Mouse (Mus musculus) c-Kit-positive CD71-negative TER-119-negative erythroid progenitor cells, embryonic 14.5 days (primary cell): ENCODE measurements around the gene Cilp2.

Experiments
- DNase-seq: peaks from one replicate; pipeline ENCODE4 v3.0.0-alpha.2; 2013; ENCODE audit warnings: low read depth

The Cilp2 gene

DNA sequence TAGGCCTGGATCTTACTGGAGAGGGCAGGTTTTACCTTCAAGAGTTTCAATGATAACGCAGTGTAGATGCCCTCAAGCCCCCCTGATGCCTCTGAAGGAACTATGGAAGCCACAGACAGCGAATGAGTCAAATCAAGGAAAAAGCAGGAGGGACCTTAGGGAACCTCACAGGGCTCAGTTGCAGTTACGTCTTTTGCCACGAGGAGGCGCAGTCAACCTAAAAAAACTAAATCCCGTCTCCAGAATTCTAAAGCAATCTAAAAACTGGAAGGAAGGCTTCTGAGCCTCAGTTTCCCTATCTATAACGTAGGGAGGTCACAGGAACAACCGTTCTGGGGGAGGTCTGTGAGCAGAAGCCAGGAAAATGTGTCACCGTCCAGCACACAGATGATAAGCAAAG lies 13.3 kb downstream of the Cilp2 start:
- DNase-seq = peak; percentile 50

GRCm38 (mm10) chr8:69870907-69871306 lies 16.6 kb downstream of the Cilp2 start:
- no peak for DNase-seq

DNA sequence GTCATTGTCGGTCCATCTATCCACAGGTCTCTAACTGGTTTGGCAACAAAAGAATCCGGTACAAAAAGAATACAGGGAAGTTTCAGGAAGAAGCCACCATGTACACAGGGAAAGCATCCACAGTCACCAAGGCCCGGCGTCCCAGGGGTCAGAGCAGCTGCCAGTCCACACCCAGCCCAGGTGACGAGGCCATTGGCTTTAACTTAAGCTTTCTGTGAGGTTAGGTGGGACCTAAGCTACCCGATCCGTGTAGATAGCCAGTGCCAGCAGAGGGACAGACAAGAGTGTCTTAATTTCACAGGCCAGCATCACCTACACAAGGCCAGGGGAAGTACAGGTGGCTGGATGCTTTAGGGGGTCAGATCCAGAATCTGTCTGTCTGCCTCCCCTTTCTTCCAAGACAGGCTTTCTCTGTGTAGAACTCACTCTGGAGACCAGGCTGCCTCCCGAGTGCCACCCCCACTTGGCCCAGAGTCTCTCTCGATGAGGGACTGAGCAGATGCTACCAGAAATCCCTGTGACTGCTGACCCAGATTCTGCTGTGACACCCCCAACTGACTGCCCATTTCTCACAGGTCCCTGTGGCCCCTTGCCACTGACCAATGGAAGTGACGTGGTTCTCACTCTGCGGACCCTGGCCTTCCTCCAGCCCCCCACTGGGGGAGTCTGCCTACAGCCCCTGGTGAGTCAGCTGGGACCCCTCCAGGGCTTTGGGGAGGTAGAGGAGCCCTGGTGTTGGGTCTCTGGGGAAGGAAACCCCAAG lies 17.3 kb downstream of the Cilp2 start:
- DNase-seq = no peak

DNA sequence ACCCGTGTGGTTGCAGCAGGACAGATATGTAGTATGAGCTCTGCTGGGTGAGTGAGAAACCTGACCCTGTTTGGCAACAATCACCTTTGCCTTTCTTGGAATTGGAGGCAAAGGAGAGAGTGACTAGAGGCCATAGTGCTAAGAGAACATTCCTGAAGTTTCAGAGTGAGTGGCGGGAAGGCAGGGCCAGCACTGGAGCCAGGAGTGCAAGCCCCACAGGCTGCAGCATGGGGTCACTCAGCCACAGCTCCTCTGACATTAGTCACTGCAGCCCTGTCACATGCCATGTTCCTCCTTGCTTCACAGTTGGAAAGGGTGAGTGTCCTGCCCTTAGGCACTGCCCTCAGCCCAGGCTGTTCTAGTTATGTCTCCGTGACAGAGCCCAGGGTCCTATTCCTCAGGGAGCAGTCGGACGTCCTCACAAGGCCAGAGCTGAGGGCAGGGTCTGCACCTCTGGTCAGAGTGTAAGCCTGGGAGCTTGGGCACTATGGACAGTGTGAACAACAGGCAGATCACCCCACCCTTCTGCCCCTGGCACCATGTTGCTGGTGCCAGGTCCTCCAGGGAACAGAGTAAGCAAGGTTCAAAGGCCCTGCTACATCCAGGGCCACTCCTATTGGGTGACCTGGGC lies 19.7 kb downstream of the Cilp2 start:
- DNase-seq = no peak

- no peak for DNase-seq
Measured at GRCm38 (mm10) chr8:69864180-69864579, 23.3 kb downstream of the Cilp2 start.

- no peak for DNase-seq
Measured at GRCm38 (mm10) chr8:69863387-69864020, 24.0 kb downstream of the Cilp2 start.

DNA sequence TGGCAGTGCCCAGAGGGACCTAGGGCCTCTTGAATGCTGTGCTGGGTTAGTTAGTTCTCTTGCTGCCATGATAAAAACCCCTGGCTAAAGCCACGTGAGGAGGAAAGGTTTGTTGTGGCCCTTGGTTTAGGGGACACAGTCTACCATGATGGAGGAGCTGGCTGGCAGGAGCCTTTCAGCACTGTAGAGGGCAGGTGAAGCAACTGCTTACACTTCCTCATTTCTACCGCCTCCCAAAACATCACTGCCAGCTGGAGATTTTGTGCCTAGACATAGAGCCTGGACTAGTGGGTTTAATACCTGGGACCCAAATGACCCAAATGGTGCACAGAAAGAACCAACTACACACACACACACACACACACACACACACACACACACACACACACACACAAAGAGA lies 26.2 kb downstream of the Cilp2 start:
- no peak for DNase-seq

DNA sequence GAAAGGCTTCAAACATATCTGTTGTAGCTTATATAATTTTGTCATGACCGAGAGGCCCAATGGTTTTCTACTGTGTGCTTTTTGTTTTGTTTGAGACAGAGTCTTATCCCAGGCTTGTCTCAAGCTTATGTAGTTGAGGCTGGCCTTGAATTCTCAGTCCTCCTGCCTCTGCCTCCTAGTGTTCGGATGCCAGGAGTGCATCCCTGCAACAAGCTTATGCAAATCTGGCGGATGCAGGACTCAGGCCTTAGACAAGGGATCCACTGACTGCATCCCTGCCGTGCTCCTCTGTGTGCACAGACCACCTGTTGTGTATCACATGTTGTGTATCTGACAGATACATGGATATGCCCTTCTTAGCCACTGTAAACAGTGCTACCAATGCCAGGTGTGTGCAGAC lies 26.7 kb downstream of the Cilp2 start:
- no peak for DNase-seq

DNA sequence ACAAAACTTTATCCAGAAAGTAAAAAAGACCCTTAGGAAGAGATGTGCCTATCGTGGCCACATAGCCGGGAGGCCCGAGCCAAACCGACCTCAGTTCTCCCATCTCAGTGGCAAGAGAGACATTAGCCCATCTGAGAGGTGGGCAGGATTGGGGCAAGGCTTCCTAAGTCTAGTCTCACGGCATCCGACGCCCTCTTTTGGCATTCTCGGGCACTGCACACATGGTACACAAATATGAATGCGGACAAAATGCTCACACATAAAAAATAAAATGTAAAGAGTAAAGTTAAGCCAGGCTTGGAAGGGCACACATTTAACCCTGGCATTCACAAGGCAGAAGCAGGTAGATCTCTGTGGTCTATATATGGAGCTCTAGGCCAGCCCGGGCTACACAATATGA lies 33.6 kb downstream of the Cilp2 start:
- no peak for DNase-seq

DNA sequence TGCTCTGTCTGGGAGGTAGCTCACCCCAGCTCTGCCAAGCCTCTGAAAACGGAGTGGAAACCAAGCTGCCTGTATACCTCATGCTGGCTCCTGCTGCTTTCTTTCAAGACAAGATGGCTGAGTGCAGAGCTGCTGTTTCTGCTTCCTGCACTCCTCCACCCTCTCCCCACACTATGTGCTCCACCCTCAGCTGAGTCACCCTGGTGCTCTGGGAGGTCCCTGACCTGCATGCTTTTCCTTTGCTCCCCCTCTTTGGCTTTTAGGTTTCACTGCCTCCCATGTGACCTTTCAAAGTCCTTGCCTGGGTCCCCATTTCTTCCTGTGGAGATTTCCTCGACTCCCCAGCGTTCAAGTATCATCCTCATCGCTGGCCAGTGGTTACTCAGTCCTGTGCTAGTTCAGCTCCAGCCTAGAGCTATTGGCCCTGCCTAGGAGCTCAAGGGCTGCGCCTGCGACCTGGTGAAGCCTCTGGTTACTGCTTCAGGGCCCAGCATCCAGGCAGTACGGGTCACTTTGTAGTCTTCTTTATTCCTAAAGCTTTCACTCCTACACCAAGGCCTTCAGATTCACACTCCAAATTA lies 36.5 kb downstream of the Cilp2 start:
- no peak for DNase-seq

GRCm38 (mm10) chr8:69849899-69850298 lies 37.6 kb downstream of the Cilp2 start:
- DNase-seq = no peak

- no peak for DNase-seq
Measured at GRCm38 (mm10) chr8:69848951-69849350, 38.5 kb downstream of the Cilp2 start.

- no peak for DNase-seq
Measured at GRCm38 (mm10) chr8:69847167-69848065, 40.1 kb downstream of the Cilp2 start.

GRCm38 (mm10) chr8:69837057-69837682 lies 50.3 kb downstream of the Cilp2 start:
- DNase-seq = no peak

GRCm38 (mm10) chr8:69832298-69832853 lies 55.1 kb downstream of the Cilp2 start, which contains the start of gene Pbx4:
Pbx4 (plus strand) TSS chr8:69832491.
- peak; percentile 89 for DNase-seq
